Mouse (Mus musculus): ENCODE results near the gene Ntn4. TPM values are rescaled to one million over a fixed set of nuclear protein-coding genes. Genes with fewer than 3 reads are reported as not detected.

The Ntn4 gene
- polyA plus RNA-seq, 1 experiment from 2014 or later, result 0.64 TPM

GRCm38 (mm10) chr10:93609236-93609635 is 31.2 kb upstream of the Ntn4 start:
- Histone ChIP-seq H3K27ac (ENCODE audit: low read depth, low read length) (no peak overlapping the region), H3K36me3 (ENCODE audit: control insufficient read depth, insufficient read depth, low read length) (no peaks in the 10 kb centered on the region), H3K9me3 (replicated peaks; ENCODE audit: control insufficient read depth, low read length) (peaks cover 2% of the 10 kb centered on the region; the same call in 1 of the 2 replicates), H3K4me2 (no peak overlapping the region), H3K9ac (ENCODE audit: low read depth, low read length) (no peak overlapping the region), H3K4me3 (ENCODE audit: low read depth, low read length) (no peak overlapping the region), H3K27me3 (ENCODE audit: control insufficient read depth, insufficient read depth, low read length) (no peaks in the 10 kb centered on the region), H3K4me1 (ENCODE audit: control insufficient read depth, insufficient read depth, low read length) (no peaks in the 10 kb centered on the region)
- ATAC-seq (replicated peaks; ENCODE audit: insufficient number of reproducible peaks, low FRiP score, low TSS enrichment), result no peak
- WGBS (ENCODE audit: insufficient replicate concordance), result 86% methylated on average over 7 of the region's 7 CpGs

DNA sequence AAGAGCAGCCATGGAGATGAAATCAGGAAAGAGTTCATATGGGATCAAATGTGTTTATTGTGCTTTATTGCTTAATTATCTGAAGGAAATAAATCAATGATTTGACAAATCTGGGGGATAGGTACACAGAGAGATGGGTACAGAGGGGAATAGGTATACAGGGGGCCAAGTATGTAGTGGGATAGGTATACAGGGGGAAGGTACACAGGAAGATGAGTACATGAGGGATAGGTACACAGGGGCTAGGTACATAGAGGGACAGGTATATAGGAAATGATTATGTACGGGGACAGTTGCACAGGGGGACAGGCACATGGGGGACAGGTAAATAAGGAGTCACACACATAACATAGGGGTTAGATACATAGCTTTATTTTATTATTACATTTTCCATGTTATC is 29.6 kb upstream of the Ntn4 start:
- 97% methylated on average over 1 of the region's 1 CpGs for WGBS (ENCODE audit: insufficient replicate concordance)
- H3K9ac ChIP-seq (ENCODE audit: low read depth, low read length), result no peak overlapping the region
- ATAC-seq (replicated peaks; ENCODE audit: insufficient number of reproducible peaks, low FRiP score, low TSS enrichment), result no peak

GRCm38 (mm10) chr10:93611419-93612007 is 29.0 kb upstream of the Ntn4 start:
- H3K9me3 ChIP-seq (replicated peaks; ENCODE audit: control insufficient read depth, low read length), result peaks cover 2% of the 10 kb centered on the region; the same call in 1 of the 2 replicates
- H3K27me3 ChIP-seq (ENCODE audit: control insufficient read depth, insufficient read depth, low read length), result no peaks in the 10 kb centered on the region
- H3K36me3 ChIP-seq (ENCODE audit: control insufficient read depth, insufficient read depth, low read length), result no peaks in the 10 kb centered on the region
- no peak overlapping the region for H3K4me2 ChIP-seq
- no peak overlapping the region for H3K9ac ChIP-seq (ENCODE audit: low read depth, low read length)
- no peak for ATAC-seq (replicated peaks; ENCODE audit: insufficient number of reproducible peaks, low FRiP score, low TSS enrichment)
- no peak overlapping the region for H3K4me3 ChIP-seq (ENCODE audit: low read depth, low read length)
- H3K4me1 ChIP-seq (ENCODE audit: control insufficient read depth, insufficient read depth, low read length), result no peaks in the 10 kb centered on the region
- no peak overlapping the region for H3K27ac ChIP-seq (ENCODE audit: low read depth, low read length)
- 44% methylated on average over 18 of the region's 18 CpGs for WGBS (ENCODE audit: insufficient replicate concordance)

More for the DNA sequence above, 29.6 kb upstream of the Ntn4 start:
- Histone ChIP-seq H3K36me3 (ENCODE audit: control insufficient read depth, insufficient read depth, low read length) (no peaks in the 10 kb centered on the region), H3K27me3 (ENCODE audit: control insufficient read depth, insufficient read depth, low read length) (no peaks in the 10 kb centered on the region), H3K4me1 (ENCODE audit: control insufficient read depth, insufficient read depth, low read length) (no peaks in the 10 kb centered on the region), H3K4me3 (ENCODE audit: low read depth, low read length) (no peak overlapping the region), H3K4me2 (no peak overlapping the region), H3K27ac (ENCODE audit: low read depth, low read length) (no peak overlapping the region), H3K9me3 (replicated peaks; ENCODE audit: control insufficient read depth, low read length) (peaks cover 2% of the 10 kb centered on the region; the same call in 1 of the 2 replicates)

DNA sequence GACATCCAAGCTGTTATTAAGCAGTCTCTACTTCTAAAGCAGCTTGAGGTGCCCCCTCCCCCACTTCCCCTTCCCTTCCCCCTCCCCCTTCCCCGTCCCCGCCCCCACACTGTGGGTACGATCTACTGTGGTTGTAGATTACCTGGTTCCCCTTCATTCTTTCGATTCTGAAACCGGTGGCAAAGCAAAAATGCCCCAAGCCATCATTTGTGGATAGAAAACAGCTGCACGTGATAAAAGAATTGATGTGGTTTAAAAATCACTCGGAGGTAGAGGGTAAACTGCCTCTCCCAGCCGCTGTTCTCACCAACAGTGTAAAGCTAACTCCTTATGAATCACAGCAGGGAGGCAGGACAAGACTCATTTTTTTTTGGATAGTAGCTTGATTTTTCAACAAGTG is 25.6 kb upstream of the Ntn4 start:
- H3K9me3 ChIP-seq (replicated peaks; ENCODE audit: control insufficient read depth, low read length), result no peaks in the 10 kb centered on the region
- no peak overlapping the region for H3K9ac ChIP-seq (ENCODE audit: low read depth, low read length)
- no peaks in the 10 kb centered on the region for H3K27me3 ChIP-seq (ENCODE audit: control insufficient read depth, insufficient read depth, low read length)
- H3K36me3 ChIP-seq (ENCODE audit: control insufficient read depth, insufficient read depth, low read length), result no peaks in the 10 kb centered on the region
- H3K4me2 ChIP-seq, result no peak overlapping the region
- no peak for ATAC-seq (replicated peaks; ENCODE audit: insufficient number of reproducible peaks, low FRiP score, low TSS enrichment)
- H3K27ac ChIP-seq (ENCODE audit: low read depth, low read length), result no peak overlapping the region
- no peak overlapping the region for H3K4me3 ChIP-seq (ENCODE audit: low read depth, low read length)
- WGBS (ENCODE audit: insufficient replicate concordance), result 76% methylated on average over 8 of the region's 8 CpGs
- H3K4me1 ChIP-seq (ENCODE audit: control insufficient read depth, insufficient read depth, low read length), result no peaks in the 10 kb centered on the region

DNA sequence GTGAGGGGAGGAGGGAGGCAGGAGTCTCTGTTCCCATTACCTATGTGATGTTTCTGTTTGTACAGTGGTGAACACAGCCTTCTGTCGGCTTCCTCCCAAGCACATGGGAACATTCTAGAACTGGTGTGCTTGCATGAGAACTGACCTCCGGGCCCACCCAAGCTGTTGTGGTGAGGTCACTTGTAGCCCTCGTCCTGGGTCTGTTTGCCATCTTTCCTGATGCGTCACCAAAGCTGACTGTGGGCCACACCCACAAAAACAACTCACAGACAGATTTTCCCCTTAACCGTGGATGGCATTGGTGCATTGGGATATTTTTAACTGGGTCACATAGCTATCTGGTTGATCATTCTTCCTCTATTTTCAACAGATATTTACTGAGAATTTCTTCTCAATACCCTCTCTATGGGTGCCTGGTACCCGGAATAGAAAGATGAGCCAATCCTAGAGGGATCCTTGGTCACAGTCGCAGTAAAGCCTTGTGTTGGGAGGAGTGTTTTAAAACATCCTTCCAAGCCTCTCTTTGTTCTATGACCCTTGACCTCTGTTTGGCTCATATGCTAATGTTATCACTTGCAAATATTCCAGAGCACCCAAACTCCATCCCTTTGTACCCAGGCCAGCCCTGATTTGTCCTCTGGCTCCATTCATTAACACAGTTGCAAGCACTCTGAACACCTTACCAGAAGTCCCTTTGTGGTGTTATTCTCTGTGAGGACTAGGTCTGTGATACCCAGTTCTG is 19.9 kb upstream of the Ntn4 start:
- WGBS (ENCODE audit: insufficient replicate concordance), result 60% methylated on average over 7 of the region's 7 CpGs
- H3K36me3 ChIP-seq (ENCODE audit: control insufficient read depth, insufficient read depth, low read length), result no peaks in the 10 kb centered on the region
- ATAC-seq (replicated peaks; ENCODE audit: insufficient number of reproducible peaks, low FRiP score, low TSS enrichment), result no peak

GRCm38 (mm10) chr10:93623725-93624124 is 16.8 kb upstream of the Ntn4 start:
- 63% methylated on average over 9 of the region's 9 CpGs for WGBS (ENCODE audit: insufficient replicate concordance)
- Histone ChIP-seq H3K4me3 (ENCODE audit: low read depth, low read length) (no peak overlapping the region), H3K9me3 (replicated peaks; ENCODE audit: control insufficient read depth, low read length) (no peaks in the 10 kb centered on the region), H3K4me1 (ENCODE audit: control insufficient read depth, insufficient read depth, low read length) (no peaks in the 10 kb centered on the region), H3K4me2 (no peak overlapping the region), H3K36me3 (ENCODE audit: control insufficient read depth, insufficient read depth, low read length) (no peaks in the 10 kb centered on the region), H3K27me3 (ENCODE audit: control insufficient read depth, insufficient read depth, low read length) (no peaks in the 10 kb centered on the region), H3K27ac (ENCODE audit: low read depth, low read length) (no peak overlapping the region), H3K9ac (ENCODE audit: low read depth, low read length) (no peak overlapping the region)
- ATAC-seq (replicated peaks; ENCODE audit: insufficient number of reproducible peaks, low FRiP score, low TSS enrichment), result no peak

More for the DNA sequence above, 19.9 kb upstream of the Ntn4 start:
- no peaks in the 10 kb centered on the region for H3K27me3 ChIP-seq (ENCODE audit: control insufficient read depth, insufficient read depth, low read length)
- no peaks in the 10 kb centered on the region for H3K9me3 ChIP-seq (replicated peaks; ENCODE audit: control insufficient read depth, low read length)
- no peak overlapping the region for H3K9ac ChIP-seq (ENCODE audit: low read depth, low read length)
- H3K4me3 ChIP-seq (ENCODE audit: low read depth, low read length), result no peak overlapping the region
- H3K4me1 ChIP-seq (ENCODE audit: control insufficient read depth, insufficient read depth, low read length), result no peaks in the 10 kb centered on the region
- no peak overlapping the region for H3K4me2 ChIP-seq
- H3K27ac ChIP-seq (ENCODE audit: low read depth, low read length), result no peak overlapping the region

- Histone ChIP-seq H3K27ac (ENCODE audit: low read depth, low read length) (no peak overlapping the region), H3K9ac (ENCODE audit: low read depth, low read length) (no peak overlapping the region), H3K36me3 (ENCODE audit: control insufficient read depth, insufficient read depth, low read length) (no peaks in the 10 kb centered on the region), H3K9me3 (replicated peaks; ENCODE audit: control insufficient read depth, low read length) (no peaks in the 10 kb centered on the region), H3K4me2 (no peak overlapping the region), H3K4me1 (ENCODE audit: control insufficient read depth, insufficient read depth, low read length) (no peaks in the 10 kb centered on the region), H3K4me3 (ENCODE audit: low read depth, low read length) (no peak overlapping the region), H3K27me3 (ENCODE audit: control insufficient read depth, insufficient read depth, low read length) (no peaks in the 10 kb centered on the region)
- ATAC-seq (replicated peaks; ENCODE audit: insufficient number of reproducible peaks, low FRiP score, low TSS enrichment), result no peak
- 79% methylated on average over 10 of the region's 10 CpGs for WGBS (ENCODE audit: insufficient replicate concordance)
These were observed 16.3 kb upstream of the Ntn4 start for GRCm38 (mm10) chr10:93624151-93624550.

DNA sequence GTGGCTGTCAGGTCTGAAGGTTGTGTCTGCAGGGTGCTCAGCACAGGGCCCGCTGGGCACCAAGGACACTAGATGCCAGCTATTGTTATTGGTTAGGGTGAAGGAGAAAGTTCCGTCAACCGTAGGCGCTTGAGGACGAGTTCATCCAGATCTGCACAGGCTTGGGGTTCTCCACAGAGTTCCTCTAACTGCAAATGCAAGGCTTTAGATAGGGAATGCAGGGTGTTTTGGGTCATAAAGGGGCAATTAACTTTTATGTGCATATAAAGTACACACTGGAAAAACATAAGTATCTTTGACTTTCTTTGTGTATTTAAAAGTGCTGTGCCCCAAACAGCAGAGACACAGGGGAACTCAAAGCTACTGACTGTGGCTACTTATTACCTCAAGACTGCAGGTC is 10.2 kb upstream of the Ntn4 start:
- H3K4me2 ChIP-seq, result no peak overlapping the region
- H3K9ac ChIP-seq (ENCODE audit: low read depth, low read length), result no peak overlapping the region
- no peaks in the 10 kb centered on the region for H3K4me1 ChIP-seq (ENCODE audit: control insufficient read depth, insufficient read depth, low read length)
- H3K9me3 ChIP-seq (replicated peaks; ENCODE audit: control insufficient read depth, low read length), result no peaks in the 10 kb centered on the region
- 89% methylated on average over 5 of the region's 5 CpGs for WGBS (ENCODE audit: insufficient replicate concordance)
- no peak overlapping the region for H3K27ac ChIP-seq (ENCODE audit: low read depth, low read length)
- H3K27me3 ChIP-seq (ENCODE audit: control insufficient read depth, insufficient read depth, low read length), result peaks cover 7% of the 10 kb centered on the region; the same call in 1 of the 2 replicates
- H3K36me3 ChIP-seq (ENCODE audit: control insufficient read depth, insufficient read depth, low read length), result no peaks in the 10 kb centered on the region
- ATAC-seq (replicated peaks; ENCODE audit: insufficient number of reproducible peaks, low FRiP score, low TSS enrichment), result no peak
- H3K4me3 ChIP-seq (ENCODE audit: low read depth, low read length), result no peak overlapping the region

- no peak for ATAC-seq (replicated peaks; ENCODE audit: insufficient number of reproducible peaks, low FRiP score, low TSS enrichment)
- no peak overlapping the region for H3K9ac ChIP-seq (ENCODE audit: low read depth, low read length)
- H3K4me3 ChIP-seq (ENCODE audit: low read depth, low read length), result no peak overlapping the region
- no peaks in the 10 kb centered on the region for H3K4me1 ChIP-seq (ENCODE audit: control insufficient read depth, insufficient read depth, low read length)
- H3K27ac ChIP-seq (ENCODE audit: low read depth, low read length), result no peak overlapping the region
- 70% methylated on average over 4 of the region's 4 CpGs for whole genome bisulfite sequencing (ENCODE audit: insufficient replicate concordance)
- no peaks in the 10 kb centered on the region for H3K9me3 ChIP-seq (replicated peaks; ENCODE audit: control insufficient read depth, low read length)
- H3K4me2 ChIP-seq, result no peak overlapping the region
- peaks cover 19% of the 10 kb centered on the region for H3K27me3 ChIP-seq (ENCODE audit: control insufficient read depth, insufficient read depth, low read length)
- H3K36me3 ChIP-seq (ENCODE audit: control insufficient read depth, insufficient read depth, low read length), result no peaks in the 10 kb centered on the region
These were observed 8.4 kb upstream of the Ntn4 start for GRCm38 (mm10) chr10:93632086-93632485.

Measured in heart, embryonic 11.5 days (tissue).